Mouse (Mus musculus): ENCODE results near the gene Tfrc.
"Not testable (repeated sequence)": the region's sequence is repeated elsewhere in the genome, so short reads cannot be mapped to it uniquely, and the experiment has no call there.

Tfrc gene

GRCm38 (mm10) chr16:32612052-32612451, 3.3 kb downstream of the Tfrc start:
- DNase-seq (ENCODE audit: low spot score): peak; percentile 82

GRCm38 (mm10) chr16:32613269-32613834, 4.6 kb downstream of the Tfrc start:
- no peak for DNase-seq (ENCODE audit: low spot score)

- peak; percentile 18 for DNase-seq (ENCODE audit: low spot score)
These were observed 5.3 kb downstream of the Tfrc start for GRCm38 (mm10) chr16:32614047-32614446.

DNA sequence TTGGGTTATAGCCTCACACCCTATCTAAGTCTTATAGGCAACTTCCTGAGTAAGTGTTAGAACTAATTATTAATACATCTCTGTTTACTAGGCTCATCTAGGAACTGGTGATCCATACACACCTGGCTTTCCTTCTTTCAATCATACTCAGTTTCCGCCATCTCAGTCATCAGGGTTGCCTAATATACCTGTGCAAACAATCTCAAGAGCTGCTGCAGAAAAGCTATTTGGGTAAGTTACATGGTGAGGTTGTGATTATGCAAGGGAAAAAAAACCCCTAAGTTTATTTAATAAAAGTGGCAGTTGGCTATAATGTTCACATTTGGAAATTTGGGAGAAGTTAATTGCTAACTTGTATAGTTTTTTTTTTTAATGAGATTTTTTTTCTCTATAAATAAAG, 10.2 kb downstream of the Tfrc start:
- no peak for DNase-seq (ENCODE audit: low spot score)

GRCm38 (mm10) chr16:32628140-32628539, 19.4 kb downstream of the Tfrc start:
- DNase-seq (ENCODE audit: low spot score): peak; percentile 13

GRCm38 (mm10) chr16:32632328-32632824, 23.7 kb downstream of the Tfrc start:
- DNase-seq (ENCODE audit: low spot score): no peak

GRCm38 (mm10) chr16:32633486-32634012, 24.8 kb downstream of the Tfrc start:
- DNase-seq (ENCODE audit: low spot score): peak; percentile 47

DNA sequence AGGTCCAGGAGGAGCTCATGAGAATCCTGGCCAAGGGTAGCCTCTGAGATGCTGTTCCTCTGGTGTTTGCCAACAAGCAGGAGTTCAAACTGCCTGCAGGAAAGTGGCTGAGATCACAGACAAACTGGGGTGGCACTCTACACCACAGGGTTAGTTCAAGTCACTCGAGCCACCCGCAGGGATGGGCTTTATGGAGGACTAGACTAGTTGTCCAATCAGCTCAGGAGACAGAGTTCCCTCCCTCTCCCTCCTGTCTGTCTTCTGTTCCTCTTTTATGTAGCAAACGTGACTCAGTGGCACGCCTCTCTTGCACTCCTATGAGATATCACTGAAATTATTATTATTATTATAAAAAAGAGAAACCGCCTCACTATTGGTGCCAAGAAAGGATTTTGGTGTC, 25.5 kb downstream of the Tfrc start:
- DNase-seq (ENCODE audit: low spot score): peak; percentile 48

- DNase-seq (ENCODE audit: low spot score): no peak
These were observed 26.6 kb downstream of the Tfrc start for GRCm38 (mm10) chr16:32635314-32635713.

GRCm38 (mm10) chr16:32636331-32636730, 27.6 kb downstream of the Tfrc start:
- DNase-seq (ENCODE audit: low spot score): no peak

- no peak for DNase-seq (ENCODE audit: low spot score)
These were observed 28.3 kb downstream of the Tfrc start for GRCm38 (mm10) chr16:32636871-32637521.

DNA sequence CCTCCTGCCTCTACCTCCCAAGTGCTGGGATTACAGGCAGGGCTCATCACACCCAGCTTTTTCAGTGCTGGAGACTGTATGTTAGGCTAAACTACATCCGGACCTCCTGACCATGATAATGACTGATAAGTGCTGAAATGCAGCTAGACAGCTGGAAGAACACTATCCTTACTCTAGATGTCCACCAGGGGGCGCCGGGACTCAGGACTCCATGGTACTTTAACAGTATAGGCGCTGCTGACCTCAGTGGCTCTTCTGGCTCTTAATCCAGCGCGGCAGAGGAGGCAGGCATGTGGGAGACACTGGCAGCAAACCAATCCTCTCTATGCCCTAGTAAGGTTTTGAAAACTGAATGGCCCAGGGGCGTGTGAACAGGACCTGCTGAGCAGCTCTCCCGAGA, 29.8 kb downstream of the Tfrc start:
- DNase-seq (ENCODE audit: low spot score): peak; percentile 92

GRCm38 (mm10) chr16:32640096-32640495, 31.4 kb downstream of the Tfrc start:
- DNase-seq (ENCODE audit: low spot score): no peak

DNA sequence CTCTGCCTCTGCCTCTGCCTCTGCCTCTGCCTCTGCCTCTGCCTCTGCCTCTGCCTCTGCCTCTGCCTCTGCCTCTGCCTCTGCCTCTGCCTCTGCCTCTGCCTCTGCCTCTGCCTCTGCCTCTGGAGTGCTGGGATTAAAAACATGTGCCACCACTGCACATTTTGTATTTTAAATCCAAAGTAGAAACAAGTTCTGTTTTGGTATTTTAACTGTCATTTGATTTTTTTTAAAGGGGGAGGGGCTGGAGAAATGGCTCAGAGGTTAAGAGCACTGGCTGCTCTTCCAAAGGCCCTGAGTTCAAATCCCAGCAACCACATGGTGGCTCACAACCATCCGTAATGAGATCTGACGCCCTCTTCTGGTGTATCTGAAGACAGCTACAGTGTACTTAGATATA, 32.0 kb downstream of the Tfrc start:
- DNase-seq (ENCODE audit: low spot score): not testable (repeated sequence)

DNA sequence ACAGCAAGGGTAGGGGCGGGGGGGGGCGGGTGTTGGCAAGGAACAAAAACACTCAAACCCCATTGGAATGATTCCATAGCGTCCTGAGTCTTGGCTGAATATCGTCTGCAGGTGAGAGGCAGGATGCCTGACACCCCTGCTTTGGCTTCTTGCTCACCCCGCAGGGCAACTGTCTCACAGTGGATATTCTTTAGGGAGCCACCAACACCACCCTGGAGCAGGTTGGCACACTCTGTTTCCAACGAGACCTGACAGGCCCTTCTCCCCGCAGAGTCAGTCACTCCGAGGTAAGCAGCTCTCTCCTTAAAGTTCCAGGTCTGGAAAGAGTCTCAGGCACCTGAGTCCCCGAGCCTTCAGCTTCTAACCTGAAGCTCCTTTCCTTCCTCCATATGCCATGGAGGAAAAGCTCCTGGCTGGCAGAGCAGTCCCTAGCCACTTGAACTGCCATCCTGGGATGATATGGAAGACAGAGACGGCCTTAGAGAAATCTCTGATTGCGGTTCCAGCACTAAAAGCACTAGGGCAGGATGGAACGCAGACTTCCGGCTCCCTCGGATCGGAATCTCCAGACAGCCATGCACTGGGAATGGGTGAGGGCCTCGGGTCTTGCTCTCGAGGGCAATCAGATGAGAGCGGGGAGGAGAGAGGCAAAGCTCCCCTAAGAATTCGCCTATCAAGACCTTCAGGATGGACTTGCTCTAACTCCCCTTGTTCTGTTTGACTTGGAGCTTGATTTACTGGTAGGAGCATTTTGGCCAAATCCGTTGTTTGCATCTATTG, 32.9 kb downstream of the Tfrc start:
- DNase-seq (ENCODE audit: low spot score): no peak

DNA sequence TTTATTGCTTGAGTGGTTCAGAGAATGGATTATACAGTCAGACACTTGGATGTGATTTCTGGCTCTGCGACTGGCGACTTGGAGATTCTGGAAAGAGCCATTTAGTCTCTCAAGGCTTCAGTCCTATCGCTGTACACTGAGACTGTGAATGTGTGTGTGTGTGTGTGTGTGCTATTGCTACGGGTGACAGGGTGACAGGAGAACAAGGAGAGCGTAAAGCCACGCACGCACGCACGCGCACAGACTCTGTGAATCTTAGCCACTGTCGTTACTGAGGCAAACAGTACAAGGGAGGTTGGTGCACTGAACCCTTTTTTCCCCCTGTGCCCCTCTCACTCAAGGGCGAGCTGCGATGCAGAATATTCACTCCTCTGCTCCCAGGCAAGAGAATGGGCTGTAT, 33.6 kb downstream of the Tfrc start:
- DNase-seq (ENCODE audit: low spot score): no peak

- DNase-seq (ENCODE audit: low spot score): peak; percentile 74
These were observed 34.9 kb downstream of the Tfrc start, which contains the start of gene Tnk2 for GRCm38 (mm10) chr16:32643661-32644061. Gene Tnk2, plus strand, starts transcription at chr16:32643874.

DNA sequence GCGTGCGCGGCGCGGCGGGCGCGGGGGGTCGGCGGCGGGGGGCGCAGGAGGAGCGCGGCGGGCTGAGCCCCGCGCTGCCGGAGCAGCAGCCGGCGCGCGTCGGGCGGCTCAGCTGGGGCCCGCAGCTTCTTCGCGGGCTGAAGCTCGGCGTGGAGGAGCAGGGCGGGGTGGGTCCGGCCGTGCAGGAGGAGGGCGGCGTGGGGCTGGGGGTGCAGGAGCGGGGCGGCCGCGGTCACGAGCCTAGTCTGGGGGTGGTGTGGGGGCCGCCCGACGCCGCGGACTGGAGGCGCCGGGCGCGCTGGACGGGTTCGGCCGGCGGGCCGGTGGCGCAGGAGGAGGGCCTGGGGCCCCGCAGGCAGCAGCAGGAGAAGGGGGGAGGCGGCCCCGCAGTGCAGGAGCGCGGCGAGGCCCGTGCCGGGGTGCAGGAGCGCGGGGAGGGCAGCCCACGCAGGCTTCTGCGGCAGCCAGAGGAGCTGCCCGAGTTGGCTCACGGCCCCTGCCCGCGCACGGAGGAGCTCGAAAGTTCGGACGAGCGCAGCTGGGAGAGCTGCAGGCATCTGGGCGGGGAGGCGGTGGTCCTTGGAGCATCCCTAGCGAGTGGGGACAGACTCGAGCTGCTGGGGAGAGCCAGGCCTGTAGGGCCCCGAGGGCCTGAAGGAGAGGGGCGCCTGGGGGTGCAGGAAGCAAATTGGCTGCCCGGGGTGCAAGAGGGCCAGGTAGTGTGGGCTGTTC, 35.5 kb downstream of the Tfrc start:
- no peak for DNase-seq (ENCODE audit: low spot score)

DNA sequence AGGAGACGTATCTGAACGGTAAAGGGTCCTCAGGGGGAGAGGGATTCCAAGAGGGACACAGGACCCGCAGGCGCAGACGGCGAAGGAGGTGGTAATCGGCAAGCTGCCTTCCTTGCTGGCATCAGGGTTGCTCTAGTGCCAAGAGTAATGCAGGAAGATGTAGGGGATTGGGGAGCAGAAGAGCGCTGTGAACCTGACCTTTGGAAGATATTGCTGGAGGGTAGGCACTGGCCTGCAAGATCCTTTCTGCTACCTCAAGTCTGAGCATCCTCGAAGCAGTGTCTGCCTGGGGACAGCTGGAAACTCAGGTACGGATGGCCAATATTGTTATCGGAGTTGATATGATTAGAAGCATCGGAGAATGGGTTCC, 36.1 kb downstream of the Tfrc start:
- no peak for DNase-seq (ENCODE audit: low spot score)

- DNase-seq (ENCODE audit: low spot score): peak; percentile 80
These were observed 36.7 kb downstream of the Tfrc start for GRCm38 (mm10) chr16:32645361-32645914.

GRCm38 (mm10) chr16:32646014-32646413, 37.3 kb downstream of the Tfrc start:
- no peak for DNase-seq (ENCODE audit: low spot score)

DNA sequence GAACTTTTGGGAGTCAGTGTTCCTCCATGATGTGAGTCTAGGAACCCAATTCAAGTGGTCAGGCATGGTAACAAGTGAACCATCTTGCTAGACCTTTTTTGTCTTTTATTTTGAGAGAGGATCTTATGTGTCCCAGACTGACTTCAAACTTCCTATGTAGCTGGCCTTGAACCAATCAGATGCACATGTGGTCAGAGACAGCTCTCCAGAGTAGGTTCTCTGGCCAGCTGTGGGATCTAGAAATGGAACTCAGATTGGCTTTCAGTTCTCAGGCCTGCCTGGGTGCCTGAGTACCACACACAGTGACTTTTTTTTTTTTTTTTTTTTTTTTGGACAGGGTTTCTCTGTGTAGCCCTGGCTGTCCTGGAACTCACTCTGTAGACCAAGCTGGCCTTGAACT, 39.0 kb downstream of the Tfrc start:
- no peak for DNase-seq (ENCODE audit: low spot score)

Measured in c-Kit-positive CD71-positive TER-119-positive erythroid progenitor cells, embryonic 14.5 days (primary cell).